Mouse (Mus musculus): Measurements from ENCODE around the gene Eef2kmt. TPM values are rescaled to one million over a fixed set of nuclear protein-coding genes. Genes with fewer than 3 reads are reported as not detected.

The Eef2kmt gene
- polyA plus RNA-seq (2012): 3.8 and 4.6 TPM in 2 replicates

- no peak for TF ChIP-seq GATA1 (IDR thresholded peaks at IDR 0.05; ENCODE audit: low read length)
Observed at GRCm38 (mm10) chr16:5255779-5256496, at the start of gene Eef2kmt. TSS of gene Eef2kmt (minus strand) at chr16:5255983.

GRCm38 (mm10) chr16:5295238-5295637, 39.5 kb upstream of the Eef2kmt start:
- no peak for TF ChIP-seq GATA1 (IDR thresholded peaks at IDR 0.05; ENCODE audit: low read length)

GRCm38 (mm10) chr16:5285376-5285775, 29.6 kb upstream of the Eef2kmt start:
- no peak for TF ChIP-seq GATA1 (IDR thresholded peaks at IDR 0.05; ENCODE audit: low read length)

- no peak for TF ChIP-seq GATA1 (IDR thresholded peaks at IDR 0.05; ENCODE audit: low read length)
Observed at GRCm38 (mm10) chr16:5282686-5283085, 26.9 kb upstream of the Eef2kmt start.

GRCm38 (mm10) chr16:5279571-5280222, 23.9 kb upstream of the Eef2kmt start:
- TF ChIP-seq GATA1 (IDR thresholded peaks at IDR 0.05; ENCODE audit: low read length): no peak

GRCm38 (mm10) chr16:5272371-5272770, 16.6 kb upstream of the Eef2kmt start:
- no peak for TF ChIP-seq GATA1 (IDR thresholded peaks at IDR 0.05; ENCODE audit: low read length)

- no peak for TF ChIP-seq GATA1 (IDR thresholded peaks at IDR 0.05; ENCODE audit: low read length)
Observed at GRCm38 (mm10) chr16:5271411-5272035, 15.7 kb upstream of the Eef2kmt start.

GRCm38 (mm10) chr16:5263926-5264325, 8.1 kb upstream of the Eef2kmt start:
- TF ChIP-seq GATA1 (IDR thresholded peaks at IDR 0.05; ENCODE audit: low read length): no peak

- TF ChIP-seq GATA1 (IDR thresholded peaks at IDR 0.05; ENCODE audit: low read length): no peak
Observed at GRCm38 (mm10) chr16:5263156-5263555, 7.4 kb upstream of the Eef2kmt start.

- no peak for TF ChIP-seq GATA1 (IDR thresholded peaks at IDR 0.05; ENCODE audit: low read length)
Observed at GRCm38 (mm10) chr16:5255081-5255740, 572 bp downstream of the Eef2kmt start.

GRCm38 (mm10) chr16:5254346-5255025, 1.3 kb downstream of the Eef2kmt start:
- TF ChIP-seq GATA1 (IDR thresholded peaks at IDR 0.05; ENCODE audit: low read length): no peak

- no peak for TF ChIP-seq GATA1 (IDR thresholded peaks at IDR 0.05; ENCODE audit: low read length)
Observed at GRCm38 (mm10) chr16:5252260-5252659, 3.5 kb downstream of the Eef2kmt start.

- no peak for TF ChIP-seq GATA1 (IDR thresholded peaks at IDR 0.05; ENCODE audit: low read length)
Observed at GRCm38 (mm10) chr16:5250891-5251290, 4.9 kb downstream of the Eef2kmt start.

- no peak for TF ChIP-seq GATA1 (IDR thresholded peaks at IDR 0.05; ENCODE audit: low read length)
Observed at GRCm38 (mm10) chr16:5244411-5244810, 11.4 kb downstream of the Eef2kmt start.

GRCm38 (mm10) chr16:5242882-5243281, 12.9 kb downstream of the Eef2kmt start:
- no peak for TF ChIP-seq GATA1 (IDR thresholded peaks at IDR 0.05; ENCODE audit: low read length)

All from G1E-ER4 (cell line).